Mouse (Mus musculus) layer of hippocampus, postnatal 14 days (tissue): ENCODE measurements at regions not wholly inside any gene's neighbourhood (a gene's known extent, or its start where the extent isn't known, plus 50 kb on each side); places are given as distances from the start of the nearest gene placed in this dataset.

Experiments used
- DNase-seq, 2 experiments: peaks; one replicate each; pipeline ENCODE4 v3.0.0; 2021 to 2022; ENCODE audit warnings: low spot score in 2 of 2, mixed read lengths in 1 of 2

- no peak for DNase-seq
Measured at GRCm38 (mm10) chrX:12365582-12366323, 205.6 kb upstream of the Bcor start.

GRCm38 (mm10) chrX:12366801-12367200 is 206.6 kb upstream of the Bcor start:
- no peak for DNase-seq

- no peak for DNase-seq
Measured at GRCm38 (mm10) chrX:12373670-12374069, 213.5 kb upstream of the Bcor start.

- DNase-seq, result no peak
Measured at GRCm38 (mm10) chrX:12375796-12376195, 211.8 kb upstream of the Atp6ap2 start.

GRCm38 (mm10) chrX:12376238-12376980 is 211.2 kb upstream of the Atp6ap2 start:
- DNase-seq, result no peak

GRCm38 (mm10) chrX:12377441-12377840 is 210.2 kb upstream of the Atp6ap2 start:
- no peak for DNase-seq

GRCm38 (mm10) chrX:12392145-12392825 is 195.3 kb upstream of the Atp6ap2 start:
- no peak for DNase-seq

GRCm38 (mm10) chrX:12409319-12409718 is 178.3 kb upstream of the Atp6ap2 start:
- DNase-seq, result no peak

GRCm38 (mm10) chrX:12425566-12425965 is 162.0 kb upstream of the Atp6ap2 start:
- DNase-seq, result no peak

- no peak for DNase-seq
Measured at GRCm38 (mm10) chrX:12426664-12427063, 160.9 kb upstream of the Atp6ap2 start.

- no peak for DNase-seq
Measured at GRCm38 (mm10) chrX:12432289-12432688, 155.3 kb upstream of the Atp6ap2 start.

- peak in 1 of 2 experiments; percentile 1 for DNase-seq
Measured at GRCm38 (mm10) chrX:12435656-12436055, 151.9 kb upstream of the Atp6ap2 start.

- peak in 1 of 2 experiments; percentile 1 for DNase-seq
Measured at GRCm38 (mm10) chrX:12436106-12436505, 151.5 kb upstream of the Atp6ap2 start.

GRCm38 (mm10) chrX:12439447-12439846 is 148.2 kb upstream of the Atp6ap2 start:
- DNase-seq, result peak; percentile 0 to 1

- DNase-seq, result no peak
Measured at GRCm38 (mm10) chrX:12443794-12444193, 143.8 kb upstream of the Atp6ap2 start.

GRCm38 (mm10) chrX:12445093-12445492 is 142.5 kb upstream of the Atp6ap2 start:
- no peak for DNase-seq

- DNase-seq, result no peak
Measured at GRCm38 (mm10) chrX:12447962-12448361, 139.6 kb upstream of the Atp6ap2 start.

GRCm38 (mm10) chrX:12449688-12450087 is 137.9 kb upstream of the Atp6ap2 start:
- no peak for DNase-seq

GRCm38 (mm10) chrX:12452979-12453769 is 134.4 kb upstream of the Atp6ap2 start:
- DNase-seq, result no peak

GRCm38 (mm10) chrX:12461657-12462056 is 125.9 kb upstream of the Atp6ap2 start:
- DNase-seq, result no peak
